Mouse (Mus musculus): ENCODE data around the gene Dennd2a. TPM values are rescaled to one million over a fixed set of nuclear protein-coding genes. Genes with fewer than 3 reads are reported as not detected.
A peak's percentile ranks its signal among the peaks of the same experiment; 100 is the strongest.
"Not testable (repeated sequence)": the region's sequence is repeated elsewhere in the genome, so short reads cannot be mapped to it uniquely, and the experiment has no call there.

The Dennd2a gene
- total RNA-seq, 2 experiments from 2014 or later: 37.6 to 38.9 TPM

DNA sequence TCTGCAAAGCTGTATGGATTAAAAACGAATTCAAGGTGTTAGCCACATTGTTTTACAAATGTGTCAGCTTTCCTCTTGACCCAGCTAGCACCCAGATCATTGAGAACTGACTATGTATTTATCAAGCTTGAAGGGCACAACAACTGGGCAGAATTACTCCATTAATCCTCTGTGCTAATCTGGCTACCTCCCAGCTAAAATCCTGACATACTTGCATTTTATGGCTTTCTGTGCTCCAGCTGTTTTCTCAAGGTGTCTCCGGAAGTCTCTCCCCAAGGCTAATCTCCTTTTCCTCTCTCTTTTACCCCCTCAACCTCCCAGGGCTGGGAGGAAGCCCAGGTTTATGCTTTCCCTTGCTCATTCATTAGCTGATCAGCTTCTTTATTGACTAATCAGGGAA lies 103.1 kb downstream of the Dennd2a start:
- DNase-seq (ENCODE audit: low spot score in 2 of 2): no peak

- DNase-seq (ENCODE audit: low spot score in 2 of 2): no peak
Observed at GRCm38 (mm10) chr6:39453564-39453963, 104.1 kb downstream of the Dennd2a start.

GRCm38 (mm10) chr6:39451033-39451432 lies 106.6 kb downstream of the Dennd2a start:
- no peak for DNase-seq (ENCODE audit: low spot score in 2 of 2)

DNA sequence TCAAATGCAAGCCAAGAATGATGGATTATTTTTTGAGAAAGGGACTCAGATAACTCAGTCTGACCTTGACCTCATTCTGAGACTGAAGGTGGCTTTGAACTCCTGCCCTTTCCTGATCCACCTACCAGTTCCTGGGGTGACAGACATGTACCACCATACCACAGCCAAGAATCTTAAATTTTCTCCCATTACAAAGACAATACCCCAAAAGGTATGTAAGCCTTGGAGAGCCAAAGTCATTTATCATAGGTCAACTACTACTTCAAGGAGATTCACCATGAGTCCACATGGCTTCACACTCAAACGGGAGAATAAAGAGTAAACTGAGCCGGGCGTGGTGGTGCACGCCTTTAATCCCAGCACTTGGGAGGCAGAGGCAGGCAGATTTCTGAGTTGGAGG lies 107.1 kb downstream of the Dennd2a start:
- no peak for DNase-seq (ENCODE audit: low spot score in 2 of 2)

DNA sequence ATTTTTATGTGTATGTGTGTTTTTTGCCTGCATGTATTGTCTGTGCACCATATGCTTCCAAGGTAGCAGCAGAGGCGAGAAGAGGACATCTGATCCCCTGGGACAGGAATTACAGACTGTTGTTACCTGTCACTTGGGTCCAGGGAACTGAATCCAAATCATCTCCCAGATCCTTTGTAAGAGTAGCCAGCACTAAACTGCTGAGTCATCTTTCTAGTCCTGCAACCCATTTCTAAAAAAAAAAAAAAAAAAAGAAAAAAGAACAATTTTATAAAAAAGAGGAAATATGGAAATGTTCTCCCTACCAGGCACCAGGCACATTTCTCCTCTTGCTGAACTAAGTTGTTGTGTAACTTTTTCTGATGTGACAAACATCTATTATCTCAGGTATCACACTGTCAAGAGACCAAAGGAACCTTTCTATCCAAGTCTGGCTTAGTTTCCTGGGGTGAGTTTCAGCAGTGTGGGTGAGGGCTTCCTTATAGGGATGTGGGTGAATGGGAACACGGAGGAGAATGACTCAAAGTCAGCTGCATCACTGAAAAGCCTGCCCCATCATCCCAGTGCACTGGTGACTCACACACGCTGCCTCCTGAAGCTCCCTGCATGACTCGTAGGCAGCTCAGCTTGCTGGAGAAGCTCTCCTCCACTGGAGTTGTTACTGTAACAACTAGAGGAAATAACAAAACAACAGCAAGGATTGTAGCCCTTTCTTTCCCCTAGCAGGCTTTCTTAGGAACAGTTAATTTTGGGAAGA lies 110.1 kb downstream of the Dennd2a start:
- peak; percentile 19 to 41 for DNase-seq (ENCODE audit: low spot score in 2 of 2)

DNA sequence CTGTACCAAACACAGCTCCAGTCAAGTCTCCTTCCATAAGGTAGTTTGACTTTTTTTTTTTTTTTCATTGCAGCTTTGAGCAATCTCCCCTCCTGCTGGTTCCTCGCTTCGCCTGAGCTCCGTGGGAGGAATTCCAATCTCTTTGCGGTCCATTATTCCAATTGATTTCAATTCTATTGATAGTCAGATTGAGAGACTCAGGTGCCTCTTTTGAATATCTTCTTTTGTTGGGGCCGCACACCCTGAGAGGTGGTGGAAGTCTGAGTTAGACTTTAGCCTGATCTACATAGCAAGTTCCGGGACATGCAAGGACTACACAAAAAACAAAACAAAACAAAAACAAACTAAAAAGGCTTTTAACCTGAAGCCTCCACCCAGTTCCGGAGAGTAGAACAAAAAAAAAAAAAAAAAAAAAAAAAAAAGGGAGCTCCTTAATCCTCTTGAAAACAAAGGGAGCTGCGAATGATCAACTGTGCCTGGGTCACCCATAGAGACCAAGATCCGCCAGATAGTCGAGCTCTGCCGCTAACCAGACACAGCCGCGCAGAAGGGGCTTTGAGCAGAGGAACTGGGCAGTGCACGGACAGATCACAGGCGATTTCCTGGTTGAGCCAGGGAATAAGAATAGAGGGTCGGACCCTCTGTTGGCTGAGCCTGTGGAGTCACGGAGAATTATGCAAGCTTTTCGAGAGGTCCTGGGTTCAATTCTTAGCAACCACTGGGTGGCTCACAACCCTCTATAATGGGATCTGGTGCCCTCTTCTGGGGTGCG lies 111.7 kb downstream of the Dennd2a start:
- DNase-seq (ENCODE audit: low spot score in 2 of 2): no peak

DNA sequence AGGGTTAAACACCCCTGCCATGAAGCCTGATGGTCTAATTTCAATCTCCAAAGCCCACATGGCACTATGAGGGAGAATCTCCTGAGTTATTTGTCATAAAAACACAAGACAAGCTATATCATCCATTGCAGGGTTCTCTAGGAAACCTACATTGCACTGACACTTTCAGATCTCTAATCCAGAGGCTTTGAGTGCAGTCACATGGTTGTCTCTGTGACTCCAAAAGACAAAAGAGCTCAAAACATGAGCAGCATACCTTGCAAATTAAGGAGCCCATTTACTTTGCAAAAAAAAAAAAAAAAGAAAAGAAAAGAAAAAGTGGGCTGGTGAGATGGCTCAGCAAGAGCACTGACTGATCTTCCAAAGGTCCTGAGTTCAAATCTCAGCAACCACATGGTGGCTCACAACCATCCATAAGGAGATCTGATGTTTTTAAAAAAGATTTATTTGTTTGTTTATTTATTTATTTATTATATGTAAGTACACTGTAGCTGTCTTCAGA lies 114.8 kb downstream of the Dennd2a start:
- no peak for DNase-seq (ENCODE audit: low spot score in 2 of 2)

- DNase-seq (ENCODE audit: low spot score in 2 of 2): no peak
Observed at GRCm38 (mm10) chr6:39440207-39440606, 117.5 kb downstream of the Dennd2a start.

DNA sequence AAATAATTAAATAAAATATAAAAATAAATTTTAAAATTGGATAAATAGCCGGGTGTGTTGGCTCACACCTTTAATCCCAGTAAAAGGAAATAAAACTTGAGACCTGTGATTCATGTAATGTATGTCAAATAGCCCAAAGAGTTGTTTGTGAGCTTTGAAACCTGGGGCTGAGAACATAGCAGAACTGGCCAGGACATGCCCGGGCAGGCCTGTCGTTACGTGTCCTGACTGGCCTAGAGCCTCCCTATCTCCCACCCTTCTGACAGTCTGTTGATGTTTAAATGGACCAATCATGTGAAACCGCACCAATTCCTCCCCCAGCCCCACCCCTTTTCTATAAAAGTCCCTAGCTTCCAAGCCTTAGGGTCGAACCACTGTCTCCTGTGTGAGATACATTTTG lies 120.1 kb downstream of the Dennd2a start:
- not testable (repeated sequence) for DNase-seq (ENCODE audit: low spot score in 2 of 2)

- DNase-seq (ENCODE audit: low spot score in 2 of 2): no peak
Observed at GRCm38 (mm10) chr6:39435875-39436274, 121.8 kb downstream of the Dennd2a start.

DNA sequence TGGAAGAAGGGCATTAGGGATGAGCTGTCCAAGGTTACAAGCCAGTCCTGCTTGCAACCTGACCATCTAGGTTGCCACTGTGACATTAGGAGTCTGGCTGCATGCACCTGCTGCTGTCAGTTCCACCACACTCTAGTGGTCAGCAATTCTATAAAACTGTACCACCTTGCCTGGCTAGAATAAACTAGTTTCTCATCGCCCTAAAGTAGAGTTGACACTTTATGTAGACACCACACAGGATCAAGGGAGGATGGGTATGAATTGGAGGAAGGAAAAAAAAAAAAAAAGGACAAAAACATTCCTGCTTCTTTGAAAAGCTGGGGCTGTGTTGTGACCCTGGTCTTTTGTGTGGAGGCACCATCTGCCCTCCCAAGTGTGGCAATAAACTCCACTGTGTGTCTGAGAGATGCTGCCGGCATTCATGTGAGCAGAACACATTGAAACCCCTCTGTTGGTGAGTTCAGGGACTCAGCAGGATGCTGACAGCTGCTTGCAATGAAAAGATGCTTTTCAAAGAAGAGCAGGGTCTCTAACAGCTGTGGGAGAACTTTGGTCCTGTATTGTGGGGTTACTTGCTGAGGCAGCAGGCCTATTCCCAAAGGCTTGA lies 122.7 kb downstream of the Dennd2a start:
- no peak for DNase-seq (ENCODE audit: low spot score in 2 of 2)

DNA sequence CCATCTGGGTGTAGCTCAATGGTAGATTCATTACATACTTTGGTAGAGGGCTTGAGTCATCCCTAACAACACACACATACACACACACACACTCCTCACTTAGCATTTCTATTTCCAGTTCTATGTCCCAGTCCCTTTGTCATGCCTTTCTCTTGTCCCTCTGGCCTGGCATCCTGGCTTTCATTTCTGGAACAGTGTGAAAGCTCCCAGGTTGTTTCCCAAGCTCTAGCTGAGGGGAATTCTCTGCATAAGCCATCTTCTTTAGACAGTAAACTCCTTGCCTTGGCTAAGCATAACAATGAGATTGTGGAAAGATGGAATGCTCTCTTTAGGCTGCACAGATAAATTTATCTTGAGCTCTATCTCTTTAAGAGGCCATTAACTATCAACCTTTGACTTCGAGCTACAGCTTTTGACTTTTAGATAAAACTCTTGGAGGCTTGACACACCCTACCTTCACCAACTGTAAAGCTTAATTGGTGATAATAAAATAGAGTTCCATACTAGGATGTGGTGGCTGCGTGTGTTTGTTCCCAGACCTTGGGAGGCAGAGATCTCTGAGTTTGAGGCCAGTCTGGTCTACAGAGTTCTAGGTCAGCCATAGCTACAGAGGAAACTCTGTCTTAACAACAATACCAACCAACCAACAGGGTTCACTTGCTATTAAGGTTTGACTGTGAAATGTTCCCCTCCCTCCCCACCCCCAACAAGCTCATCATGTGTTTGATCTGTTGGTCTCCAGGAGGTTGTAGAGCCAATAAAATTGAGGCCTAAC lies 123.4 kb downstream of the Dennd2a start:
- DNase-seq (ENCODE audit: low spot score in 2 of 2): no peak

- DNase-seq (ENCODE audit: low spot score in 2 of 2): no peak
Observed at GRCm38 (mm10) chr6:39433701-39434100, 124.0 kb downstream of the Dennd2a start.

DNA sequence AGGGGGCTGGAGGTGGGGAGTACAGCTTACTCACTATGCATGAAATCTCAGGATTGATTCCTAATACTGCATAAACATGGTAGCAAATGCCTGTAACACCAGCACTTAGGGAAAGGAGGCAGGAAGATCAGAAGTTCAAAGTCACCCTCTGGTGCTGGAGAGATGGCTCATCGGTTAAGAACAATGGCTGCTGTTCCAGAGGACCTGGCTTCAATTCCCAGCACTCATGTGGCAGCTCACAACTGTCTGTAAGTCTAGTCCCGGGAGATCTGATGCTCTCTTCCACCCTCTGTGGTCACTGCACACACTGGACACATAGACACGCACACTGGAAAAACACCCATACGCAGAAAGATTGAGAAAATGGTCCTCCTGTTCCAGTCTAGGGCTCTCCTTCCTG lies 124.5 kb downstream of the Dennd2a start:
- DNase-seq (ENCODE audit: low spot score in 2 of 2): no peak

DNA sequence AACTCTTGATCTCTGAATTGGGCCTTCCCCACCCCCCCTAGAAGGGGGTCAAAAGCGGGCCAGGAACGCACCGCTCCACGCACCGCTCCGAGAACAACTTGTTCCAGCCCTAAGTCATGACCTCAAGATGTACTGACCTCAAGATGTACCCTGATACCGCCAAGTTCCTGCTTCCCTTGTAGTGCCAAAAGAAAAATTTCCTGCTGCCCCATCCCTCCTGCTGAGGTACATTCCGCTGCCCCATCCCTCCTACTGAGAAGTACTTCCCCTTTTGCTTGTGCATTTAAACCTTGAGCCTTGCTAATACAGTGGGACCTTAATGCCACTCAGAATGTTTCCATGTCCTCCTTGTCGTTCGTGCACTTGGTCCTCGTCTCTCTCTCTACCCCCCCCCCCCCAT lies 126.9 kb downstream of the Dennd2a start:
- DNase-seq (ENCODE audit: low spot score in 2 of 2): no peak

- DNase-seq (ENCODE audit: low spot score in 2 of 2): no peak
Observed at GRCm38 (mm10) chr6:39429007-39429788, 128.5 kb downstream of the Dennd2a start.

DNA sequence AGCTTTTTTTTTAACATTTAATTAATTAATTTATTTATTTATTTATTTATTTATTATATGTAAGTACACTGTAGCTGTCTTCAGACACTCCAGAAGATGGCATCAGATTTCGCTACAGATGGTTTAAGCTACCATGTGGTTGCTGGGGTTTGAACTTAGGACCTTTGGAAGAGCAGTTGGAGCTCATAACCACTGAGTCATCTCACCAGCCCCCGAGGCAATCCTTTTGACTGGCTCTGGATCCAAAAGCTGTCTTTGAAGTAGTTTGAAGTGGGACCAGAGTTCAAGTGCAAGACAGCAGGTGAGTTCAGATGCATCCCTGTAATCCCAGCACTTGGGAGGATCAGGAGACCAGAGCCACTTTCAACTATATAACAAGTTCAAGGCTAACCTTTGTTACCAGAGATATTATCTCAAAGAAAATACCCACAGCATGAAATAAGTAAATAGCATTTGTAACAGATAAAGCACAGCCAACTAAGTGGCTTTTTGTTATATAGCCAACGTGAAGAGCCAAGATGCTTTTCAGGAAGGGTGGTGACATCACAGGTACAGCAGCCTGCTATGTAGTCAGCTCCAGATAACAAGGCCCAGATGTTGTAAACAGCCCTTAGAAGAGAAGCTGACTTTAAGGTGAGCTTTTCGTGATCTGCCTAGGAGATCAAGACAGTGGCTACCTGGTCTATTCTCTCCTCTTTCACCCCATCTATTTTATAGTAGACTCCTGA lies 130.2 kb downstream of the Dennd2a start:
- DNase-seq (ENCODE audit: low spot score in 2 of 2): no peak

DNA sequence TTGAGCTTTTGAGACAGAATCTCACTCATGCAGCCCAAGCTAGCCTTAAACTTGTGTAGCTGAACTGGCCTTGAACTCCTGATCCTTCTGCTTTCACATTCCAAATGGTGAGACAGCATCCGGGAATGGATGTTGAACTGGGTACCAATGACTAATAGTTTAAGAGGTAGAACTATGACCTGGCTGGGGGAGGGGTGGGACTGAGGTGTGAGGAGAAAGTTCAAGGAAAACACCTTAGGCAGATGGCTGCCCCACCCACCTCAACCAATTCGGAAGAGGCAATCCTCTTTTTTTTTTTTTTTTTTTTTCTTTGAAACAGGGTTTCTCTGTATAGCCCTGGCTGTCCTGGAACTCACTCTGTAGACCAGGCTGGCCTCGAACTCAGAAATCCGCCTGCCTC lies 130.9 kb downstream of the Dennd2a start:
- no peak for DNase-seq (ENCODE audit: low spot score in 2 of 2)

GRCm38 (mm10) chr6:39425181-39425580 lies 132.5 kb downstream of the Dennd2a start:
- no peak for DNase-seq (ENCODE audit: low spot score in 2 of 2)

GRCm38 (mm10) chr6:39423686-39424085 lies 134.0 kb downstream of the Dennd2a start:
- no peak for DNase-seq (ENCODE audit: low spot score in 2 of 2)
